ENCODE assay signal across 34 mouse cellular contexts in the genomic region with DNA sequence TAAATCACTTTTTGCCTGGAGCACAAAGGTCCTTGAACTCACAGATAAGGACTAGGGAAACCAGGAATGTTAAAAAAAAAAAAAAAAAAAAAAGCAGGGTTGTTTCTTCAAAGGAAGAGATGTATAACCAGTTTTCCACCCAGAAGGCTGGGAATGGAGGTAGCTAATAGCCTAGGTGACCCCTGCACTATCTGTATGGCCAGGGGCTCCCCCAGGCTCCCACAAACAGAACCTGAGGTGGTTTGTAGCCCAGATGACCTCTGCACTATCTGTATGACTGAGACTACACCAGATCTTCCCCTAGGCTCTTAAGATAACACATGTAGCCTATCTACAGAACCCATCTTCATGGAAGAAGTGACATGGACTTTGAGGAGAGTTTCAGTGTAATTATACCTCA.
"Had no signal": no experiment of that assay in that cellular context is flagged by ENCODE, and none has a peak within 500 bp of the region (broad histone marks: within the 10 kb centered on the region; RNA-seq: fewer than 3 reads in every experiment).

No protein-coding gene starts in this region.

- ATAC-seq: hindbrain, embryonic 16.5 days; hindbrain, postnatal 0 days; inflammation-experienced regulatory T-cells, adult 6 months had no signal

- H3K36me3 ChIP-seq: heart, embryonic 10.5 days; heart, embryonic 12.5 days; heart, embryonic 13.5 days; heart, embryonic 15.5 days; hindbrain, embryonic 10.5 days; hindbrain, embryonic 12.5 days; hindbrain, embryonic 13.5 days; hindbrain, embryonic 15.5 days; kidney, embryonic 15.5 days had no signal

- H3K27ac ChIP-seq: heart, adult 2 months; heart, embryonic 10.5 days; heart, embryonic 13.5 days; heart, embryonic 15.5 days; hindbrain, embryonic 10.5 days; hindbrain, embryonic 12.5 days; hindbrain, embryonic 13.5 days; hindbrain, embryonic 14.5 days; hindbrain, embryonic 15.5 days; hindbrain, postnatal 0 days; kidney, embryonic 15.5 days; kidney, postnatal 0 days; layer of hippocampus, adult 2 months; left cerebral cortex, adult 2 months had no signal

- H3K4me3 ChIP-seq: heart, adult 2 months; heart, embryonic 10.5 days; heart, embryonic 12.5 days; heart, embryonic 13.5 days; heart, embryonic 15.5 days; hindbrain, embryonic 10.5 days; hindbrain, embryonic 12.5 days; hindbrain, embryonic 13.5 days; hindbrain, embryonic 15.5 days; kidney, embryonic 15.5 days; layer of hippocampus, adult 2 months; left cerebral cortex, adult 2 months had no signal

- H3K27me3 ChIP-seq: heart, embryonic 12.5 days; heart, embryonic 13.5 days; heart, embryonic 15.5 days; hindbrain, embryonic 12.5 days; hindbrain, embryonic 13.5 days; hindbrain, embryonic 15.5 days; kidney, embryonic 15.5 days had no signal

- H3K4me2 ChIP-seq: heart, embryonic 11.5 days; heart, embryonic 12.5 days; heart, embryonic 13.5 days; heart, embryonic 15.5 days; hindbrain, embryonic 12.5 days; hindbrain, embryonic 13.5 days; hindbrain, embryonic 14.5 days; hindbrain, embryonic 15.5 days; kidney, embryonic 15.5 days had no signal

- H3K4me1 ChIP-seq: kidney, embryonic 15.5 days had no signal

- H3K9ac ChIP-seq: heart, embryonic 12.5 days; heart, embryonic 13.5 days; heart, embryonic 15.5 days; hindbrain, embryonic 12.5 days; hindbrain, embryonic 13.5 days; hindbrain, embryonic 14.5 days; hindbrain, embryonic 15.5 days; kidney, embryonic 15.5 days had no signal

- DNase-seq: heart, adult 2 months; heart, postnatal 10 days; heart, postnatal 14 days; heart, postnatal 36 days; heart, postnatal 4 days; kidney, adult 11 months; kidney, adult 18-20 months; kidney, adult 2 months; kidney, adult 8-10 months; kidney, adult 9 months; kidney, postnatal 10 days; kidney, postnatal 14 days; kidney, postnatal 25 days; kidney, postnatal 36 days; kidney, postnatal 4 days; layer of hippocampus, adult 9-11 months; layer of hippocampus, postnatal 36 days had no signal

- H3K9me3 ChIP-seq: heart, embryonic 10.5 days; heart, embryonic 12.5 days; heart, embryonic 13.5 days; heart, embryonic 15.5 days; hindbrain, embryonic 10.5 days; hindbrain, embryonic 12.5 days; hindbrain, embryonic 13.5 days; hindbrain, embryonic 15.5 days; kidney, embryonic 15.5 days had no signal
